Mouse (Mus musculus): Measurements from ENCODE around the gene Tyw5. TPM values are rescaled to one million over a fixed set of nuclear protein-coding genes. Genes with fewer than 3 reads are reported as not detected.
A peak's percentile ranks its signal among the peaks of the same experiment; 100 is the strongest.

Tyw5 gene
- 26.0 and 33.2 TPM in 2 replicates for polyA plus RNA-seq (2015; fragmentation: Nextera tagmentation; extraction: Ambion mirVana)

- H3K4me1 ChIP-seq, result peaks cover 35% of the 10 kb centered on the region
- no peaks in the 10 kb centered on the region for H3K36me3 ChIP-seq
- no peaks in the 10 kb centered on the region for H3K27me3 ChIP-seq (replicated peaks)
- peak within 1 kb of the TSS; percentile 86 for H3K9ac ChIP-seq (replicated peaks)
- peak within 1 kb of the TSS; percentile 93 for H3K4me3 ChIP-seq (replicated peaks)
- under 1% methylated on average over 72 of the region's 72 CpGs for WGBS
- H3K27ac ChIP-seq (replicated peaks), result peak within 1 kb of the TSS; percentile 96
- H3K4me2 ChIP-seq, result peak within 1 kb of the TSS; percentile 82
- H3K9me3 ChIP-seq (replicated peaks), result no peaks in the 10 kb centered on the region
- ATAC-seq (ENCODE audit: low FRiP score), result peak; percentile 93
These were observed at the start of gene Tyw5, which contains the start of gene Maip1 for GRCm38 (mm10) chr1:57406187-57407151. TSS of gene Tyw5 (minus strand) at chr1:57407101. TSS of gene Maip1 (plus strand) at chr1:57406328.

- no peaks in the 10 kb centered on the region for H3K4me1 ChIP-seq
- no peak overlapping the region for H3K4me2 ChIP-seq
- no peaks in the 10 kb centered on the region for H3K9me3 ChIP-seq (replicated peaks)
- no peak overlapping the region for H3K9ac ChIP-seq (replicated peaks)
- no peak overlapping the region for H3K4me3 ChIP-seq (replicated peaks)
- 100% methylated on average over 1 of the region's 1 CpGs for WGBS
- no peaks in the 10 kb centered on the region for H3K36me3 ChIP-seq
- no peak for ATAC-seq (ENCODE audit: low FRiP score)
- no peaks in the 10 kb centered on the region for H3K27me3 ChIP-seq (replicated peaks)
- no peak overlapping the region for H3K27ac ChIP-seq (replicated peaks)
These were observed 43.3 kb upstream of the Tyw5 start for GRCm38 (mm10) chr1:57450241-57450640.

GRCm38 (mm10) chr1:57445679-57446078 lies 38.8 kb upstream of the Tyw5 start:
- no peak for ATAC-seq (ENCODE audit: low FRiP score)
- Histone ChIP-seq H3K27ac (replicated peaks) (no peak overlapping the region), H3K4me1 (no peaks in the 10 kb centered on the region), H3K9me3 (replicated peaks) (no peaks in the 10 kb centered on the region), H3K4me2 (no peak overlapping the region), H3K9ac (replicated peaks) (no peak overlapping the region), H3K4me3 (replicated peaks) (no peak overlapping the region), H3K36me3 (no peaks in the 10 kb centered on the region), H3K27me3 (replicated peaks) (no peaks in the 10 kb centered on the region)
- WGBS, result 56% methylated on average over 10 of the region's 10 CpGs

- WGBS, result 66% methylated on average over 4 of the region's 4 CpGs
- H3K4me1 ChIP-seq, result peaks cover 9% of the 10 kb centered on the region
- H3K36me3 ChIP-seq, result no peaks in the 10 kb centered on the region
- no peak overlapping the region for H3K4me3 ChIP-seq (replicated peaks)
- H3K4me2 ChIP-seq, result no peak overlapping the region
- H3K9me3 ChIP-seq (replicated peaks), result no peaks in the 10 kb centered on the region
- no peak for ATAC-seq (ENCODE audit: low FRiP score)
- H3K27me3 ChIP-seq (replicated peaks), result no peaks in the 10 kb centered on the region
- no peak overlapping the region for H3K9ac ChIP-seq (replicated peaks)
- H3K27ac ChIP-seq (replicated peaks), result no peak overlapping the region
These were observed 33.9 kb upstream of the Tyw5 start for GRCm38 (mm10) chr1:57440771-57441170.

GRCm38 (mm10) chr1:57439026-57439425 lies 32.1 kb upstream of the Tyw5 start:
- WGBS, result 86% methylated on average over 6 of the region's 6 CpGs
- no peak for ATAC-seq (ENCODE audit: low FRiP score)

GRCm38 (mm10) chr1:57436954-57437353 lies 30.1 kb upstream of the Tyw5 start:
- Histone ChIP-seq H3K4me3 (replicated peaks) (no peak overlapping the region; the same call in 1 of the 2 replicates), H3K36me3 (no peaks in the 10 kb centered on the region), H3K4me2 (peak overlapping the region; percentile 47), H3K4me1 (peaks cover 9% of the 10 kb centered on the region), H3K9me3 (replicated peaks) (no peaks in the 10 kb centered on the region), H3K9ac (replicated peaks) (no peak overlapping the region), H3K27ac (replicated peaks) (peak overlapping the region; percentile 43; the same call in 1 of the 2 replicates), H3K27me3 (replicated peaks) (no peaks in the 10 kb centered on the region)
- ATAC-seq (ENCODE audit: low FRiP score), result no peak
- WGBS, result 35% methylated on average over 9 of the region's 9 CpGs

More at GRCm38 (mm10) chr1:57439026-57439425, 32.1 kb upstream of the Tyw5 start:
- peaks cover 9% of the 10 kb centered on the region for H3K4me1 ChIP-seq
- H3K27ac ChIP-seq (replicated peaks), result no peak overlapping the region
- H3K9ac ChIP-seq (replicated peaks), result no peak overlapping the region
- no peaks in the 10 kb centered on the region for H3K36me3 ChIP-seq
- H3K27me3 ChIP-seq (replicated peaks), result no peaks in the 10 kb centered on the region
- no peak overlapping the region for H3K4me2 ChIP-seq
- no peak overlapping the region for H3K4me3 ChIP-seq (replicated peaks)
- no peaks in the 10 kb centered on the region for H3K9me3 ChIP-seq (replicated peaks)

- Histone ChIP-seq H3K4me1 (peaks cover 9% of the 10 kb centered on the region), H3K4me3 (replicated peaks) (no peak overlapping the region; the same call in 1 of the 2 replicates), H3K4me2 (peak overlapping the region; percentile 47), H3K9ac (replicated peaks) (no peak overlapping the region), H3K27me3 (replicated peaks) (no peaks in the 10 kb centered on the region), H3K9me3 (replicated peaks) (no peaks in the 10 kb centered on the region), H3K36me3 (no peaks in the 10 kb centered on the region), H3K27ac (replicated peaks) (no peak overlapping the region; the same call in 1 of the 2 replicates)
- 78% methylated on average over 9 of the region's 9 CpGs for WGBS
- no peak for ATAC-seq (ENCODE audit: low FRiP score)
These were observed 29.5 kb upstream of the Tyw5 start for GRCm38 (mm10) chr1:57436408-57436807.

GRCm38 (mm10) chr1:57433141-57433540 lies 26.2 kb upstream of the Tyw5 start:
- Histone ChIP-seq H3K36me3 (no peaks in the 10 kb centered on the region), H3K9me3 (replicated peaks) (no peaks in the 10 kb centered on the region), H3K27me3 (replicated peaks) (no peaks in the 10 kb centered on the region), H3K27ac (replicated peaks) (no peak overlapping the region), H3K4me2 (no peak overlapping the region), H3K4me3 (replicated peaks) (no peak overlapping the region), H3K4me1 (peaks cover 29% of the 10 kb centered on the region), H3K9ac (replicated peaks) (no peak overlapping the region)
- WGBS, result 93% methylated on average over 7 of the region's 7 CpGs
- ATAC-seq (ENCODE audit: low FRiP score), result no peak

- Histone ChIP-seq H3K4me2 (peak overlapping the region; percentile 56), H3K27ac (replicated peaks) (peak overlapping the region; percentile 1; the same call in 1 of the 2 replicates)
These were observed 23.0 kb upstream of the Tyw5 start for GRCm38 (mm10) chr1:57429786-57430483.

GRCm38 (mm10) chr1:57428368-57429308 lies 21.7 kb upstream of the Tyw5 start:
- ATAC-seq (ENCODE audit: low FRiP score), result peak; percentile 84
- peak overlapping the region; percentile 26 for H3K4me3 ChIP-seq (replicated peaks)
- peaks cover 20% of the 10 kb centered on the region for H3K4me1 ChIP-seq
- H3K36me3 ChIP-seq, result no peaks in the 10 kb centered on the region
- peak overlapping the region; percentile 47 for H3K9ac ChIP-seq (replicated peaks)
- no peaks in the 10 kb centered on the region for H3K9me3 ChIP-seq (replicated peaks)
- peak overlapping the region; percentile 37; the same call in 1 of the 2 replicates for H3K27ac ChIP-seq (replicated peaks)
- 39% methylated on average over 16 of the region's 16 CpGs for WGBS
- peak overlapping the region; percentile 56 for H3K4me2 ChIP-seq
- no peaks in the 10 kb centered on the region for H3K27me3 ChIP-seq (replicated peaks)

More at GRCm38 (mm10) chr1:57429786-57430483, 23.0 kb upstream of the Tyw5 start:
- H3K9me3 ChIP-seq (replicated peaks), result no peaks in the 10 kb centered on the region
- H3K36me3 ChIP-seq, result no peaks in the 10 kb centered on the region
- peak; percentile 64; the same call in 1 of the 2 replicates for ATAC-seq (ENCODE audit: low FRiP score)
- H3K4me3 ChIP-seq (replicated peaks), result no peak overlapping the region
- under 1% methylated on average over 12 of the region's 12 CpGs for WGBS
- no peaks in the 10 kb centered on the region for H3K27me3 ChIP-seq (replicated peaks)
- no peak overlapping the region for H3K9ac ChIP-seq (replicated peaks)
- peaks cover 20% of the 10 kb centered on the region for H3K4me1 ChIP-seq
